In genomic region chr3:121579402-121579801, GRCm38 (mm10) we compare ENCODE assay signal across 25 mouse cellular contexts. TPM values are rescaled to one million over a fixed set of nuclear protein-coding genes. Genes with fewer than 3 reads are reported as not detected.
"Had no signal": no experiment of that assay in that cellular context is flagged by ENCODE, and none has a peak within 500 bp of the region (broad histone marks: within the 10 kb centered on the region; RNA-seq: fewer than 3 reads in every experiment).

No protein-coding gene starts in this region.

- DNase-seq: kidney, adult 11 months; kidney, adult 8-10 months; kidney, postnatal 14 days; kidney, postnatal 4 days; left cerebral cortex, postnatal 4 days; lung, adult 18-20 months; lung, postnatal 14 days; lung, postnatal 4 days; right cerebral cortex, adult 18-20 months; right cerebral cortex, postnatal 14 days; right cerebral cortex, postnatal 4 days; thymus, adult 2 months; thymus, postnatal 14 days; thymus, postnatal 4 days had no signal

- H3K27ac ChIP-seq: kidney, embryonic 15.5 days; limb, embryonic 12.5 days; limb, embryonic 15.5 days; liver, embryonic 14.5 days; lung, embryonic 15.5 days; midbrain, embryonic 15.5 days; neural tube, embryonic 12.5 days; neural tube, embryonic 15.5 days; stomach, postnatal 0 days had no signal

- H3K36me3 ChIP-seq: kidney, embryonic 15.5 days; limb, embryonic 12.5 days; limb, embryonic 15.5 days; lung, embryonic 15.5 days; midbrain, embryonic 15.5 days; neural tube, embryonic 12.5 days; neural tube, embryonic 15.5 days had no signal

- H3K27me3 ChIP-seq: kidney, embryonic 15.5 days; limb, embryonic 12.5 days; limb, embryonic 15.5 days; lung, embryonic 15.5 days; midbrain, embryonic 15.5 days; neural tube, embryonic 12.5 days; neural tube, embryonic 15.5 days had no signal

- H3K4me1 ChIP-seq: neural tube, embryonic 12.5 days had no signal

- H3K9ac ChIP-seq: kidney, embryonic 15.5 days; limb, embryonic 12.5 days; limb, embryonic 15.5 days; liver, embryonic 14.5 days; lung, embryonic 15.5 days; midbrain, embryonic 15.5 days; neural tube, embryonic 12.5 days; neural tube, embryonic 15.5 days had no signal

- H3K9me3 ChIP-seq: kidney, embryonic 15.5 days; limb, embryonic 12.5 days; limb, embryonic 15.5 days; lung, embryonic 15.5 days; midbrain, embryonic 15.5 days; neural tube, embryonic 12.5 days; neural tube, embryonic 15.5 days had no signal

- H3K4me3 ChIP-seq: kidney, embryonic 15.5 days; limb, embryonic 12.5 days; limb, embryonic 15.5 days; lung, embryonic 15.5 days; midbrain, embryonic 15.5 days; neural tube, embryonic 12.5 days; neural tube, embryonic 15.5 days had no signal

- ATAC-seq: midbrain, embryonic 15.5 days had no signal

RNA-seq across cellular contexts. Expression of gene Slc44a3, which starts 47.2 kb away (rescaled TPM):
- total RNA-seq: layer of hippocampus, postnatal 14 days; left cerebral cortex, postnatal 14 days had no signal
